Mouse (Mus musculus) bone marrow, adult 2 months (tissue): ENCODE results near the gene Vapb.

Experiments
- CTCF ChIP-seq: fragments of 200-500 bp; IDR thresholded peaks from 2 replicates; pipeline ENCODE4 v1.5.1; 2011; ENCODE audit warnings: low read length, control low read depth; ENCODE audit not compliant: control insufficient read depth, insufficient read depth
- POLR2A ChIP-seq: fragments of 200-500 bp; IDR thresholded peaks from 2 replicates; pipeline ENCODE4 v1.6.1; 2011; ENCODE audit warnings: low read depth, mild to moderate bottlenecking, control low read depth, low read length, borderline replicate concordance; ENCODE audit not compliant: control insufficient read depth

GRCm38 (mm10) chr2:173801405-173801876, 64.1 kb downstream of the Vapb start:
- TF ChIP-seq CTCF = no peak
- TF ChIP-seq POLR2A = no peak
